Mouse (Mus musculus): Measurements from ENCODE around the gene Opcml.

- TF ChIP-seq CTCF (IDR thresholded peaks at IDR 0.05; ENCODE audit: low read depth, low read length) (no peak), POLR2A (IDR thresholded peaks at IDR 0.05; ENCODE audit: extremely low read depth, insufficient read depth, low read length) (no peak)
These were observed 407.6 kb downstream of the Opcml start for GRCm38 (mm10) chr9:28198106-28198694.

Data from liver, adult 2 months (tissue).